Mouse (Mus musculus) midbrain, embryonic 15.5 days (tissue): Measurements from ENCODE around the gene Amn. TPM values are rescaled to one million over a fixed set of nuclear protein-coding genes. Genes with fewer than 3 reads are reported as not detected.

Experiments used
- ATAC-seq: fragments of 200-750 bp; cut with Nextera tagmentation; replicated peaks from 2 replicates; pipeline ENCODE4 v1.8.0; 2017; ENCODE audit warnings: moderate TSS enrichment
- H3K27ac ChIP-seq: fragments of 300-500 bp; sonication (generic); 2 replicates; pipeline ENCODE4 v1.5.1; 2015; ENCODE audit warnings: mild to moderate bottlenecking, inconsistent platforms
- H3K27me3 ChIP-seq: fragments of 300-500 bp; sonication (generic); replicated peaks from 2 replicates; pipeline ENCODE4 v1.6.1; 2015; ENCODE audit warnings: inconsistent platforms
- H3K36me3 ChIP-seq: fragments of 300-500 bp; sonication (generic); replicated peaks from 2 replicates; pipeline ENCODE4 v1.6.1; 2015; ENCODE audit warnings: inconsistent platforms
- H3K4me1 ChIP-seq: fragments of 300-500 bp; sonication (generic); 2 replicates; pipeline ENCODE4 v1.6.1; 2015; ENCODE audit warnings: inconsistent platforms
- H3K4me2 ChIP-seq: fragments of 300-500 bp; sonication (generic); 2 replicates; pipeline ENCODE4 v1.6.1; 2015; ENCODE audit warnings: inconsistent platforms, mild to moderate bottlenecking, moderate library complexity
- H3K4me3 ChIP-seq: fragments of 300-500 bp; sonication (generic); 2 replicates; pipeline ENCODE4 v1.5.1; 2015; ENCODE audit warnings: mild to moderate bottlenecking, inconsistent platforms
- H3K9ac ChIP-seq: fragments of 300-500 bp; sonication (generic); 2 replicates; pipeline ENCODE4 v1.6.1; 2015; ENCODE audit warnings: mild to moderate bottlenecking, inconsistent platforms
- H3K9me3 ChIP-seq: fragments of 300-500 bp; sonication (generic); 2 replicates; pipeline ENCODE4 v1.6.1; 2016; ENCODE audit warnings: inconsistent platforms
- WGBS: fragments of 180-500 bp; shearing (Covaris S2); methylation state at CpG from one replicate; pipeline ENCODE4 v1.1.7; 2015; ENCODE audit warnings: mixed read lengths; 5-methylcytosine and 5-hydroxymethylcytosine counted together
- polyA plus RNA-seq: library from polyadenylated mRNA; unstranded; fragments of >200 nt; fragmentation: Nextera tagmentation; extraction: Ambion mirVana; gene quantifications from 2 replicates; pipeline ENCODE4 v1.2.1, GENCODE M21; 2015

The Amn gene
- polyA plus RNA-seq, 1 experiment from 2014 or later = 13.9 TPM

DNA sequence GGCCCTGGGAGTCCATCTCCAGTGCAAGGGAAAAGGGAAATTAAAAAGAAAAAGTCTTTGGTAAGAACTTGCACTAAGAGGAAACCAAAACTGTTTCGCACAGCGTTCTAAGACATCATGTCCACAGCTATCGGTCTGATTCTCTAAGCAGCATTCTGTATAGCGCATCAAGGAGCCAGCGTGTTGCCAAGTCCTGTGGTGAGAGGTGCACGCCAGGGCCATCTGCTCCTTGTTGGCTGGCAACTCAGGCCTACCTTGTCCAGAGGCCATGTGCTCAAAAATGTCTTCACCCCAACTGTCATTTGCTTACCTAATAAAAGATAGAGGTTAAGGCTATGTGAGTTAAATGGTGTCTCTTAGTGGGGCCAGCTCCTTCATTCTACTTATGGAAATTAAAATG, 29.0 kb upstream of the Amn start:
- H3K27me3 ChIP-seq = no peaks in the 10 kb centered on the region
- H3K9ac ChIP-seq = no peak overlapping the region
- no peak overlapping the region for H3K27ac ChIP-seq
- H3K4me3 ChIP-seq = no peak overlapping the region
- WGBS = 92% methylated on average over 6 of the region's 6 CpGs
- H3K36me3 ChIP-seq = peaks cover 4% of the 10 kb centered on the region; the same call in 1 of the 2 replicates
- H3K4me1 ChIP-seq = no peaks in the 10 kb centered on the region
- H3K4me2 ChIP-seq = no peak overlapping the region
- H3K9me3 ChIP-seq = no peaks in the 10 kb centered on the region
- ATAC-seq = no peak

GRCm38 (mm10) chr12:111242346-111242745, 28.5 kb upstream of the Amn start:
- H3K27me3 ChIP-seq = no peaks in the 10 kb centered on the region
- H3K4me1 ChIP-seq = no peaks in the 10 kb centered on the region
- no peaks in the 10 kb centered on the region for H3K9me3 ChIP-seq
- 94% methylated on average over 5 of the region's 5 CpGs for WGBS
- H3K9ac ChIP-seq = no peak overlapping the region
- no peak overlapping the region for H3K4me3 ChIP-seq
- no peak for ATAC-seq
- peaks cover 4% of the 10 kb centered on the region; the same call in 1 of the 2 replicates for H3K36me3 ChIP-seq
- no peak overlapping the region for H3K4me2 ChIP-seq
- H3K27ac ChIP-seq = no peak overlapping the region

DNA sequence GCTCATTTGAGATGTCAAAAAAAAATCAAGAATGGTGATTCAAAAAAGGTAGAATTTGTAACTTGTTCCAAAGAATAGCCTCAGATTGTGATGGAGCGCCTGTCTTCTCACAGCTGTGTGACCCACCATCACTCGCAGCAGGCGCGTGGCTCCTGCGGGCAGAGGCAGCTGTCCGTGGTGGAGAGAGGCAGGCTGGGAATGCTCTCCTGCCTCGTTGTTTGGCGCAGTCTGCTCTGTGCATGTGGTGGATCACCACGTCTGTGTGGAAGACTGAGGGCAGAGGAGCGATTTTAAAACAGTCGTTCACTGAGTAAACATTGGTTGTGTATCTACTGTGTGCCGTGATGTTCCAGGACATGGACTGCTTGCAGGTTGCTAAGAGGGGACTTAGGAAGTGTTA, 27.2 kb upstream of the Amn start:
- 93% methylated on average over 12 of the region's 12 CpGs for WGBS
- H3K4me1 ChIP-seq = no peaks in the 10 kb centered on the region
- no peak overlapping the region for H3K9ac ChIP-seq
- H3K9me3 ChIP-seq = no peaks in the 10 kb centered on the region
- H3K36me3 ChIP-seq = peaks cover 4% of the 10 kb centered on the region; the same call in 1 of the 2 replicates
- H3K27ac ChIP-seq = no peak overlapping the region
- H3K4me2 ChIP-seq = no peak overlapping the region
- ATAC-seq = no peak
- H3K27me3 ChIP-seq = no peaks in the 10 kb centered on the region
- H3K4me3 ChIP-seq = no peak overlapping the region

- Histone ChIP-seq H3K36me3 (peaks cover 4% of the 10 kb centered on the region; the same call in 1 of the 2 replicates), H3K27me3 (no peaks in the 10 kb centered on the region), H3K4me2 (no peak overlapping the region), H3K4me1 (no peaks in the 10 kb centered on the region), H3K4me3 (no peak overlapping the region), H3K9me3 (no peaks in the 10 kb centered on the region), H3K27ac (no peak overlapping the region), H3K9ac (no peak overlapping the region)
- WGBS = 73% methylated on average over 6 of the region's 6 CpGs
- no peak for ATAC-seq
Observed at GRCm38 (mm10) chr12:111245070-111245469, 25.8 kb upstream of the Amn start.

DNA sequence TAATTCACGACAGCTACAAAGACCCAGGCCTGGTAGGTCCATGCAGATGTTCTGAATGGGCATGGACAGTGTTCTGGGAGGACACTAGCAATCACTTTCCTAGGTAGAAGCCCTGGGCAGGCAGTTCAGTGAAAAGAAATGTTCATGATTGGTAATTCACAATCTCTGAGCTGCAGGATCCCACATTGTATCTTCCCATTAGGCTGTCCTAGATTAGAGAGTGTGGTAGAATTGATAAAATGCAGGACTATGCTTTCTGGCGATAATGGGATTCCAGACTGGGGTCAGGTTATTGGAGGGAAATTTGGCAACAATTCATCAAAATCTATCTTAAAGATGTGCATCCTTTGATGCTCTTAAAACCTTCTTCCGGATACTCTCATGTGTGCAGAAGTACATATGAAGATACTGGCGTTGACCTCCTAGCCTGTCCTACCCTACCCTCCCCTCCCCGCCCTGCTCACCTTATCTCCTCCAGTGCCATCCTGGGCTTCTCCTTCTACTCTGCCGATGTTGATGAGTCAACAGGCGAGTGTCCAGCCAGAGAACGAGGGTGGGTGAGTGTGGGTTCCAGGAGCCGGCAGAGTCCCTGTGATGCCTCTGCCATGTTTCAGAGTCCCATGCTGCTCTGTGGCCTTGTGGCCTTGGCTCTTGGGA, 24.0 kb upstream of the Amn start:
- H3K36me3 ChIP-seq = peaks cover 4% of the 10 kb centered on the region; the same call in 1 of the 2 replicates
- H3K9me3 ChIP-seq = no peaks in the 10 kb centered on the region

GRCm38 (mm10) chr12:111249095-111249494, 21.8 kb upstream of the Amn start:
- ATAC-seq = no peak
- H3K27me3 ChIP-seq = no peaks in the 10 kb centered on the region
- no peak overlapping the region for H3K27ac ChIP-seq
- no peak overlapping the region for H3K4me3 ChIP-seq
- no peaks in the 10 kb centered on the region for H3K36me3 ChIP-seq
- no peak overlapping the region for H3K4me2 ChIP-seq
- H3K9me3 ChIP-seq = no peaks in the 10 kb centered on the region
- no peaks in the 10 kb centered on the region for H3K4me1 ChIP-seq
- H3K9ac ChIP-seq = no peak overlapping the region
- 54% methylated on average over 3 of the region's 3 CpGs for WGBS

More for the DNA sequence above, 24.0 kb upstream of the Amn start:
- no peak overlapping the region for H3K4me2 ChIP-seq
- no peak for ATAC-seq
- no peaks in the 10 kb centered on the region for H3K4me1 ChIP-seq
- no peak overlapping the region for H3K27ac ChIP-seq
- no peaks in the 10 kb centered on the region for H3K27me3 ChIP-seq
- H3K9ac ChIP-seq = no peak overlapping the region
- no peak overlapping the region for H3K4me3 ChIP-seq
- 95% methylated on average over 9 of the region's 9 CpGs for WGBS

DNA sequence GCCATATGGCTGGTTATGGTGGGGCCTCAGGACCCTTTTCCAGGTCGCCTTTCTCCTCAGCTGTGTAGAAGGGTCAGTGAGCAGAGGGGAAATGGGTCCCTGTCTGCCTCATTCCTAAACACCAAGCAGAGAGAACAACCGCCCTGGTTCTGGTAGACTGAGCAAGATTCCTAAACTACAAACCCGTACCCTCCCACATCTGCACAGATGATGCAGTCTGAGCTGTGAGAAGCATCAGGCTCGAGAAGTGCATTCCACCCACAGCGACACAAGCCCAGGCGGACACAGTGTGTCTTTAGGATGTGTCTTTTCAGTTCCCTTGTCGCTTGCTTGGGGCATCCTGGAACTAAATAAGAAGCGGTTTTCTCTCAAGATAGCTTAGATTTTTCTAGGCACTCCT, 20.8 kb upstream of the Amn start:
- H3K27me3 ChIP-seq = no peaks in the 10 kb centered on the region
- no peaks in the 10 kb centered on the region for H3K9me3 ChIP-seq
- no peak overlapping the region for H3K4me2 ChIP-seq
- H3K27ac ChIP-seq = no peak overlapping the region
- no peaks in the 10 kb centered on the region for H3K4me1 ChIP-seq
- H3K36me3 ChIP-seq = no peaks in the 10 kb centered on the region
- ATAC-seq = no peak
- H3K4me3 ChIP-seq = no peak overlapping the region
- 82% methylated on average over 8 of the region's 8 CpGs for WGBS
- no peak overlapping the region for H3K9ac ChIP-seq

DNA sequence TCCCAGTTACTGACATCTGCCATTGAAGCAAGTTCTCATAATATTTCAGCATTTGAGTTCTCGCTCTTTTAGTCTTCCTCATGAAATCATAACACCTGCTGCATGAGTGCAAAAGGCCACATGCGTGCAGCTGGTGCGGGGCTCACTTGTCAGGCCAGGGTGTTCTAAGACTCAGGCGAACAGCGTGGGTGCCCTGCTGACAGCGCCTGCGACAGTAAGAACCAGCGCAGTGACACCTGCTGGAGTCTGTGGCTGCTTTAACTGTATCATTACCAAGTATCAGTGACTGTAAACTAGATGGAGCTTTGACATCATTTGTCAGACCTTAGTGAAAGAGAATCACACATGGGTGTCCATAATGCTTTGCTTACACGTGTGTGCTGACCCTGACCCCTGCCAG, 19.7 kb upstream of the Amn start:
- Histone ChIP-seq H3K9ac (no peak overlapping the region), H3K4me2 (no peak overlapping the region), H3K4me1 (no peaks in the 10 kb centered on the region), H3K36me3 (peaks cover 3% of the 10 kb centered on the region), H3K27ac (no peak overlapping the region), H3K9me3 (no peaks in the 10 kb centered on the region), H3K4me3 (no peak overlapping the region), H3K27me3 (no peaks in the 10 kb centered on the region)
- WGBS = 65% methylated on average over 9 of the region's 9 CpGs
- no peak for ATAC-seq

DNA sequence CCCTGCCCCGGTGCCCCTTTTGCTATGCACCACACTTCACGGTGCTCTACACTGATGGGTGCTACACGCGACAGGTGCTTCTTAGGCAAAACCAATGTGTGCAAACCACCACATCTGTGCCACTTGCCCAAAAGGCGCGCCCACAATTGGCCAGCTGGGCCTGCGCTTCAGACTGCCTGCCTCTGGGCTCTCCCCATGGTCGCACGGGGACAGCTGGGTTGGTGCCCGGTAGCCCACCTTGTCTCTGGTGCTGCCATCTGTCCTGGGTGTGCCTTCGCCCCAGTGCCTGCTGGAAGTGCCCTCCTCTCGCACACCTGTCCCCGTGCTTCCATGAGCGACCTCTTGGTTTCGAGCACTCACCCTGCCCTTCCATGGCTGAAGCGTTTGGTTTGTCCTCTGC, 7.2 kb upstream of the Amn start:
- WGBS = 97% methylated on average over 16 of the region's 16 CpGs
- no peaks in the 10 kb centered on the region for H3K27me3 ChIP-seq
- no peaks in the 10 kb centered on the region for H3K9me3 ChIP-seq
- H3K9ac ChIP-seq = no peak overlapping the region
- H3K4me2 ChIP-seq = no peak overlapping the region
- no peaks in the 10 kb centered on the region for H3K4me1 ChIP-seq
- H3K27ac ChIP-seq = no peak overlapping the region
- ATAC-seq = no peak
- H3K36me3 ChIP-seq = peaks cover 12% of the 10 kb centered on the region
- no peak overlapping the region for H3K4me3 ChIP-seq

- 63% methylated on average over 5 of the region's 5 CpGs for WGBS
- no peaks in the 10 kb centered on the region for H3K4me1 ChIP-seq
- ATAC-seq = no peak
Observed at GRCm38 (mm10) chr12:111265212-111265611, 5.7 kb upstream of the Amn start.

DNA sequence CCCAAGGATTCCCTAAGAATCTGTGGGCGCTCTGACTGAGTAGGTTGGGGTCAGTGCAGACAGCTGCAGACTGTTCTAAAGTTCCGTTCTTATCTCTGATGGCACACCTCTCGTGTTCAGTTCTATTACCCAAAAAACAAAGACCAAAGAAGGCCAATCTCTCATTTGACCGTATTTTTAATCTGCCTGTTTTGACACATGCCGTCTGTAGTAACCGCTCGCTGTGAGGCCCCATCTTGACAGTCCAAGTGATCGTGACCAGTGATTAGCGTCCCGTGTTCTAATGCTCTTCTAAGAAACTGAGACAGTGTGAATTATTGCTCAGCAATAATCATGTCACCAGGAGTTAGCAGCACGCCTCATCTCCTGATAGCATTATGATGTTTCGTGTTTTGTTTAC, 4.3 kb upstream of the Amn start:
- Histone ChIP-seq H3K27me3 (peaks cover 23% of the 10 kb centered on the region), H3K4me1 (no peaks in the 10 kb centered on the region), H3K9ac (no peak overlapping the region), H3K27ac (no peak overlapping the region), H3K36me3 (peaks cover 7% of the 10 kb centered on the region; the same call in 1 of the 2 replicates), H3K9me3 (no peaks in the 10 kb centered on the region), H3K4me3 (no peak overlapping the region), H3K4me2 (no peak overlapping the region)
- ATAC-seq = no peak
- WGBS = 67% methylated on average over 12 of the region's 12 CpGs

More at GRCm38 (mm10) chr12:111265212-111265611, 5.7 kb upstream of the Amn start:
- Histone ChIP-seq H3K27me3 (peaks cover 9% of the 10 kb centered on the region), H3K4me3 (no peak overlapping the region), H3K9me3 (no peaks in the 10 kb centered on the region), H3K4me2 (no peak overlapping the region), H3K9ac (no peak overlapping the region), H3K27ac (no peak overlapping the region), H3K36me3 (peaks cover 12% of the 10 kb centered on the region; the same call in 1 of the 2 replicates)

DNA sequence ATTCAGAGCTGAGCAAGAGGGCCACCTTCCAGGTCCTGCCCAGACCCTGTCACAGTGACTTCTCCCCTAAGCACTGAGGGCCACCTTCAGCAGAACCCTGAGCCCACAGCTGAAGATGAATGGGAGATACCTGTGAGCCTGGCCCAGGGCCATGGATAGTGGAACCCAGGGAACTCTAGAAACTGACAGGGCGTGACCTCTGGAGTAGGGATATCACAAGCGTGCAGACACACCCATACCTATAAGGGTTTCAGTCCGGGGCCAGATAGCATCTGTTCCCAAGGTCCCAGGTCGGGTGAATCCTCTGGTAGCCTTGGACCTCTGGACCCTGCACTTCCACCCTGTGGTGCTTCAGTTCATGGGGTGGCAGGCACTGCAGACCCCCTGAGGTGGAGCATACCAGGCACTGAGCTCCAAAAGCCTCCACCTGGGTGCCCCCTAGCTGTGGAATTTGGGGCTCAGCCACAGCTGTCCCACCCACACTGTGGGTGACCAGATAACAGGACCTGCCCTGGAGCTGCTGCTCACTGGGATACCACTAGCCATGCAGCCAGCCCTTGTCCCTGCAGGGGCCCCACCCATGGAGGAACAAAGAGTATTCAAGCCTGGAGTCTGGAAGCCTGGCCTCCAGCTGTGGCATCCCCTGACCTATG, 3.1 kb upstream of the Amn start:
- Histone ChIP-seq H3K4me2 (no peak overlapping the region), H3K36me3 (peaks cover 5% of the 10 kb centered on the region; the same call in 1 of the 2 replicates), H3K4me3 (no peak overlapping the region), H3K9ac (no peak overlapping the region), H3K27me3 (peaks cover 35% of the 10 kb centered on the region), H3K4me1 (no peaks in the 10 kb centered on the region), H3K9me3 (no peaks in the 10 kb centered on the region), H3K27ac (no peak overlapping the region)
- WGBS = 74% methylated on average over 4 of the region's 4 CpGs
- no peak for ATAC-seq

DNA sequence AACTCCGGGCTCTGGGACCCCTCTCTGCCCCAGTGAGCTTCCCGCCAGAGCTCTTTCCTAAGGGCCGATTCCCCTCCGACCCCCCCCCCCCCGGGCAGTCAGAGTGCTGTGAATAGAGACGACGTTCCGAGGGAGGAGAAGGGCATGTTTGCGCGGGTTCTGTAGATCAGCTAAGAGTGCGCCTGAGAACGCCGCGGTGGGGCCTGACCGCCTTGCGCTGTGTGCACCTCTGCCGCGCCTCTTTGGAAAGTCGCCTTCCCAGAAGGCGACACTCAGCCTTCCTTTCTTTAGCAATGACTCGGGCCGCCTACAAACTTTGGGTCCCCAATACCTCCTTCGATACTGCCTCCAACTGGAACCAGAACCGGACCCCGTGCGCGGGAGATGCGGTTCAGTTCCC, 511 bp downstream of the Amn start:
- H3K4me2 ChIP-seq = no peak overlapping the region
- no peak for ATAC-seq
- H3K27me3 ChIP-seq = peaks cover 71% of the 10 kb centered on the region
- H3K27ac ChIP-seq = no peak overlapping the region
- 9% methylated on average over 27 of the region's 28 CpGs for WGBS
- no peaks in the 10 kb centered on the region for H3K36me3 ChIP-seq
- H3K4me1 ChIP-seq = peaks cover 21% of the 10 kb centered on the region
- no peak overlapping the region for H3K9ac ChIP-seq
- no peaks in the 10 kb centered on the region for H3K9me3 ChIP-seq
- no peak overlapping the region for H3K4me3 ChIP-seq
